Mouse (Mus musculus) testis, adult 2 months (tissue): ENCODE measurements around the gene Slc3a2.

Experiments used
- CTCF ChIP-seq: fragments of 200-500 bp; IDR thresholded peaks from 2 replicates; pipeline ENCODE4 v1.5.1; 2012; ENCODE audit warnings: low read depth, mild to moderate bottlenecking, inconsistent platforms, low read length, moderate library complexity; ENCODE audit not compliant: control insufficient read depth, insufficient read depth, insufficient replicate concordance
- POLR2A ChIP-seq: fragments of 200-500 bp; IDR thresholded peaks from 2 replicates; pipeline ENCODE4 v1.6.1; 2012; ENCODE audit warnings: low read depth, mild to moderate bottlenecking, inconsistent platforms, low read length, moderate library complexity; ENCODE audit not compliant: control insufficient read depth

GRCm38 (mm10) chr19:8713997-8714652 is 9.0 kb downstream of the Slc3a2 start:
- TF ChIP-seq CTCF: no peak
- no peak for TF ChIP-seq POLR2A
